Mouse (Mus musculus): Measurements from ENCODE around the gene Tcf12. TPM values are rescaled to one million over a fixed set of nuclear protein-coding genes. Genes with fewer than 3 reads are reported as not detected.
A peak's percentile ranks its signal among the peaks of the same experiment; 100 is the strongest.

The Tcf12 gene
- total and polyA plus RNA-seq, 2 experiments from 2014 or later: 37.4 to 122 TPM

DNA sequence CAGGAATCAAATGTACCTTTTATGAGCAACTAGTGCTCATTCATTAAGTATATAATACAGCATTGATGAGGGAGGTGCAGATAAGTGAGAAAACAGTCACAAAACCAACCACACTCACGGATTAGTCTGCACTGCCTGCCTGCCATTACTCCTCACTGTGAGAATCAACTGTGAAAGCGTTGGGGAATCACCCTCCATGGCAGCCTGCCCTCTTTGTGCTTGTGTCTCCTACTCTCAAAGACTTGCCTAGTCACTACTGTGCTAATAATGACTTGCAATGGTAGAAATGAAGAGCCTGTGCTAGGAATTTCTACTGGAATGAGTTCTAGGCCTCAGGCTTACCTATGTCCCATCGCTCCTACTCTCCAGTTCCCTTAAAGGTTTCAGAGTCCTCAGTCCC, 233.8 kb downstream of the Tcf12 start:
- no peaks in the 10 kb centered on the region for H3K4me1 ChIP-seq (ENCODE audit: insufficient read depth, low read length)
- TF ChIP-seq CTCF (IDR thresholded peaks at IDR 0.05): no peak
- ATAC-seq (ENCODE audit: low FRiP score) (no peak), DNase-seq (ENCODE audit: low spot score) (no peak)
- H3K27me3 ChIP-seq (ENCODE audit: insufficient read depth, low read length): no peaks in the 10 kb centered on the region
- H3K36me3 ChIP-seq (ENCODE audit: insufficient read depth, low read length): peaks cover 6% of the 10 kb centered on the region; the same call in 1 of the 2 replicates
- peak overlapping the region; percentile 18; the same call in 1 of the 2 replicates for H3K27ac ChIP-seq (ENCODE audit: low read depth, low read length)
- H3K9me3 ChIP-seq (ENCODE audit: low read length): no peaks in the 10 kb centered on the region
- 54% methylated on average over 3 of the region's 3 CpGs for WGBS
- H3K4me2 ChIP-seq (ENCODE audit: low read depth, low read length, poor library complexity, severe bottlenecking): no peak overlapping the region
- no peak overlapping the region for H3K9ac ChIP-seq (replicated peaks; ENCODE audit: low read length, poor library complexity, severe bottlenecking)
- H3K4me3 ChIP-seq (ENCODE audit: low read depth, low read length): no peak overlapping the region

DNA sequence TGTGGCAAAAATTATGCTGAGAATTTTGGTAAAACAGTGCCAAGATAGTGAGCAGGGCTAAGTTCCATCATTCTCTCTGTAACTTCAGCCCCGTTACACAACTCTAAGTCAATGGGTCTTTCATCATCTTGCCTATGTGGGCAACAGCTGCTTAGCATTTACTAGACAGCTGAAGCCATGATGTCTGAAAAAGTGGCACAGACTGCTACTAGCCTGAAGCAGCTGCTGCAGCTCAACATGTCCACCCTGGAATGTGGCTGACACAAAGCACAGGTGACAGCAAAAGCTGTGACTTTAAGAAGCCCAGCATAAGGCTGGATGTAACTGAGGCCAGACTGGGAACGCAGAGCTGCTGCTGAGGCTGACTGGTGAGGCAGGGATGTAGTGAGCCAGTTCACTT, 236.9 kb downstream of the Tcf12 start:
- no peak for TF ChIP-seq CTCF (IDR thresholded peaks at IDR 0.05)
- ATAC-seq (ENCODE audit: low FRiP score): no peak
- Histone ChIP-seq H3K9ac (replicated peaks; ENCODE audit: low read length, poor library complexity, severe bottlenecking) (no peak overlapping the region), H3K27ac (ENCODE audit: low read depth, low read length) (no peak overlapping the region), H3K4me1 (ENCODE audit: insufficient read depth, low read length) (no peaks in the 10 kb centered on the region), H3K36me3 (ENCODE audit: insufficient read depth, low read length) (peaks cover 4% of the 10 kb centered on the region; the same call in 1 of the 2 replicates), H3K4me3 (ENCODE audit: low read depth, low read length) (no peak overlapping the region), H3K9me3 (ENCODE audit: low read length) (no peaks in the 10 kb centered on the region), H3K4me2 (ENCODE audit: low read depth, low read length, poor library complexity, severe bottlenecking) (no peak overlapping the region), H3K27me3 (ENCODE audit: insufficient read depth, low read length) (no peaks in the 10 kb centered on the region)
- WGBS: 74% methylated on average over 2 of the region's 2 CpGs
- no peak for DNase-seq (ENCODE audit: low spot score)

DNA sequence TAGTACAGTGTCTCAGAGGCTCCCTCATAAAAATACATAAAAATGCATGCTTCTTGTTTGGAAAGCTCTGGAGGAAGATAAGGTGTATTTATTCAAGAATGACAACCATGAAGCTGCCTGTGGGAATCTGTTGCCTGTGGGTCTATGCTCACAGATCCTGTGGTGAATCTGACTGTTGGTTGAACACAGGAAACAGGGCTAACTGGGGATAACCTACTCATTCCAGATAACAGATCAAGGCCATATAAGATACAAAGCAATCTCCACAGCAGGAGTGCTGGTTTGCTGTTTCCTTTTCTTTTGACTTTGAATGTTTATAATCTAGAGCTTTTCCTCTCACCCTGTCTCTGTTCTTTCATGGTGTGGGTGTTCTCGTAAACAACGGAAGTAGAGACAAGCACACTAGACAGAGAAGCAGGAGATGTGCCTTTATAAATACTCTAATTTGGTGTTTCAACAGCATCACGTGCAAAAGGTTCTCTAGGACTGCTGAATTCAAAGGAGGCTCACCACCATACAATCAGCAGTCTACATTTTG, 237.6 kb downstream of the Tcf12 start:
- H3K27ac ChIP-seq (ENCODE audit: low read depth, low read length): no peak overlapping the region
- H3K9me3 ChIP-seq (ENCODE audit: low read length): no peaks in the 10 kb centered on the region
- H3K4me1 ChIP-seq (ENCODE audit: insufficient read depth, low read length): no peaks in the 10 kb centered on the region
- WGBS: 72% methylated on average over 3 of the region's 3 CpGs
- ATAC-seq (ENCODE audit: low FRiP score) (no peak), DNase-seq (ENCODE audit: low spot score) (no peak)
- no peak overlapping the region for H3K9ac ChIP-seq (replicated peaks; ENCODE audit: low read length, poor library complexity, severe bottlenecking)
- H3K4me2 ChIP-seq (ENCODE audit: low read depth, low read length, poor library complexity, severe bottlenecking): no peak overlapping the region
- H3K27me3 ChIP-seq (ENCODE audit: insufficient read depth, low read length): no peaks in the 10 kb centered on the region
- TF ChIP-seq CTCF (IDR thresholded peaks at IDR 0.05): no peak
- H3K4me3 ChIP-seq (ENCODE audit: low read depth, low read length): no peak overlapping the region
- peaks cover 4% of the 10 kb centered on the region; the same call in 1 of the 2 replicates for H3K36me3 ChIP-seq (ENCODE audit: insufficient read depth, low read length)

DNA sequence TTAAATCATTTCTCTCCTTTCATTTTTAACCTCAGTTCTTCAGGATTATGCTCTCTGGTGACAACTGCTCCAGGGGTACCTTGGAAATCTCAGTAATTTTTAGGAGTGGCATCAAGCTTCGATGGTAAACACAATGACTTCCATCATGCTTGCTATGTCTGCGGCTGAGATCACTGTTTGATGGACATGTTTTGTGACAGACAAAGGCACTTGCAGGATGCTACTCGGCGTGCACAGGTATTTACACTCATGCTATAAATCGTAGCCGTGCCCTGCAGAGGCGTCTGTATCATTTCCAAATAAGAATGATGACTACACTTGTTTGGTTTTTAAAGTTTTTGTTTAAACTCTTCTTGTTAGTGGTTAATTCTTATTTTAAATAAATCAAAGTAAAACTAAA, 248.3 kb downstream of the Tcf12 start:
- no peak overlapping the region for H3K4me3 ChIP-seq (ENCODE audit: low read depth, low read length)
- no peaks in the 10 kb centered on the region; the same call in 1 of the 2 replicates for H3K36me3 ChIP-seq (ENCODE audit: insufficient read depth, low read length)
- no peaks in the 10 kb centered on the region for H3K4me1 ChIP-seq (ENCODE audit: insufficient read depth, low read length)
- 70% methylated on average over 7 of the region's 7 CpGs for whole genome bisulfite sequencing
- ATAC-seq (ENCODE audit: low FRiP score) (no peak), DNase-seq (ENCODE audit: low spot score) (no peak)
- H3K27me3 ChIP-seq (ENCODE audit: insufficient read depth, low read length): no peaks in the 10 kb centered on the region
- H3K4me2 ChIP-seq (ENCODE audit: low read depth, low read length, poor library complexity, severe bottlenecking): no peak overlapping the region
- H3K27ac ChIP-seq (ENCODE audit: low read depth, low read length): no peak overlapping the region
- no peak overlapping the region for H3K9ac ChIP-seq (replicated peaks; ENCODE audit: low read length, poor library complexity, severe bottlenecking)
- no peak for TF ChIP-seq CTCF (IDR thresholded peaks at IDR 0.05)
- no peaks in the 10 kb centered on the region for H3K9me3 ChIP-seq (ENCODE audit: low read length)

DNA sequence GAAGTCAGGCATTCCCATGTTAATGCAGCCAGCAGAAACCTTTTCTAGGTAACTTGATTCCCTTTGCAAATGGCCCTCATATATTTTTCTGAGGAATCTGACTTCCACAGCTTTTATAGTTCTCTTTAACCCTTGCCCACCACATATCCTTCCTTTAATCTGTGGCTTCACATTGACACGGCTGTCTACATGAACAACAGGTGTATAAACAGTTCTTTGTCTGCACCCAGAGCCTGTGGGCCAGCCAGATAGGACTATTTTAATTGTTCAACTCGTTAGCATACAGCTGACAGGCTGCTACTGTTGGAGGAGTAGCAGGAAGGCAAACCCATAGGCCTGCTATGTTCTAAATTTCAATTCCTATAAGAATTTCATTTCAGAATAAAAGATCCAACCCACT, 250.0 kb downstream of the Tcf12 start:
- ATAC-seq (ENCODE audit: low FRiP score): no peak
- H3K9me3 ChIP-seq (ENCODE audit: low read length): no peaks in the 10 kb centered on the region
- no peak for TF ChIP-seq CTCF (IDR thresholded peaks at IDR 0.05)
- H3K27me3 ChIP-seq (ENCODE audit: insufficient read depth, low read length): no peaks in the 10 kb centered on the region
- no peak for DNase-seq (ENCODE audit: low spot score)
- H3K4me2 ChIP-seq (ENCODE audit: low read depth, low read length, poor library complexity, severe bottlenecking): no peak overlapping the region
- no peaks in the 10 kb centered on the region for H3K4me1 ChIP-seq (ENCODE audit: insufficient read depth, low read length)
- H3K36me3 ChIP-seq (ENCODE audit: insufficient read depth, low read length): peaks cover 5% of the 10 kb centered on the region; the same call in 1 of the 2 replicates
- H3K9ac ChIP-seq (replicated peaks; ENCODE audit: low read length, poor library complexity, severe bottlenecking): no peak overlapping the region
- H3K4me3 ChIP-seq (ENCODE audit: low read depth, low read length): no peak overlapping the region
- H3K27ac ChIP-seq (ENCODE audit: low read depth, low read length): no peak overlapping the region
- 23% methylated on average over 2 of the region's 2 CpGs for WGBS

DNA sequence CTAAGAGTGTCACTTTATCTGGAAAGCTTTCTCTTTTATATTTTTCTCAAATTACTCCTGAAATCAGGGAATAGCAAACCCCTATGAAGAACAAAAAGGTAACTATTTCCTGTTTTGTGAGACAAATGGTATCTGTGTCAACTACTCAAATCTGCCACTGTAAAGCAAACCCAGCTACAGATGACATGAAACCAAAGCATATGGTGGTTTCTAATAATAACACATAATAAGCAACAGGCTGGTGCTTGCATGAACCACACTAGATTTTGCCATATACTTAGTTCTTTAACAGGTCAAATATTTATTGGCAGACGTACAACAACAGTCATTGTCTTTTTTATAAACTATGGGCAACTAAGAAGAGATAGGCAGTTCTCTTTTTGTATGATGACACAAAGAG, 253.7 kb downstream of the Tcf12 start:
- no peak overlapping the region for H3K4me2 ChIP-seq (ENCODE audit: low read depth, low read length, poor library complexity, severe bottlenecking)
- peaks cover 24% of the 10 kb centered on the region for H3K36me3 ChIP-seq (ENCODE audit: insufficient read depth, low read length)
- ATAC-seq (ENCODE audit: low FRiP score) (no peak), DNase-seq (ENCODE audit: low spot score) (no peak)
- no peak overlapping the region for H3K4me3 ChIP-seq (ENCODE audit: low read depth, low read length)
- H3K27ac ChIP-seq (ENCODE audit: low read depth, low read length): no peak overlapping the region
- H3K9me3 ChIP-seq (ENCODE audit: low read length): no peaks in the 10 kb centered on the region
- no peak overlapping the region for H3K9ac ChIP-seq (replicated peaks; ENCODE audit: low read length, poor library complexity, severe bottlenecking)
- no peaks in the 10 kb centered on the region for H3K27me3 ChIP-seq (ENCODE audit: insufficient read depth, low read length)
- TF ChIP-seq CTCF (IDR thresholded peaks at IDR 0.05): no peak
- H3K4me1 ChIP-seq (ENCODE audit: insufficient read depth, low read length): no peaks in the 10 kb centered on the region
- 95% methylated on average over 1 of the region's 1 CpGs for WGBS

Data from midbrain, postnatal 0 days (tissue).